Mouse (Mus musculus): ENCODE data around the gene Sertad3. TPM values are rescaled to one million over a fixed set of nuclear protein-coding genes. Genes with fewer than 3 reads are reported as not detected.
A peak's percentile ranks its signal among the peaks of the same experiment; 100 is the strongest.

The Sertad3 gene
- polyA plus RNA-seq, 1 experiment from 2014 or later, result 12.5 TPM

DNA sequence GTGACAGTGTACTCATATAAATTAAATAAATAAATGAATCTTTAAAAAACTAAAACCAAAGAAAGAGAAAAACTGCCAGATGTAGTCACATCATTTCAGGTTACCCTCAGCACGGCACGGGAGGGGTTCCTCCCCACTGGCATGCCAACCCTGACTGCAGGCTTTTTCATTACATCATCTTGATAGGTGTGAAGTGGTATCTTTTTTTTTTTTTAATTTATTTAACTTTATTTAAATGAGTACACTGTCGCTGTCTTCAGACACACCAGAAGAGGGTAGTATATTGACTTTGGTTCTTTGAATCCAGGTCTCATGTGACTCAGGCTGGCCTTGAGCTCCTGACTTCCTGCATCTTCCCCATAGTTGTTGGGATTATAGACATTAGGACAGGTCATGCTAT, 18.3 kb upstream of the Sertad3 start:
- no peaks in the 10 kb centered on the region for H3K36me3 ChIP-seq (ENCODE audit: control insufficient read depth, insufficient read depth, low read length)
- H3K27ac ChIP-seq (ENCODE audit: low read depth, low read length), result no peak overlapping the region
- 88% methylated on average over 3 of the region's 3 CpGs for WGBS
- no peaks in the 10 kb centered on the region for H3K4me1 ChIP-seq (ENCODE audit: control insufficient read depth, insufficient read depth, low read length)
- H3K4me3 ChIP-seq (ENCODE audit: low read depth, low read length), result no peak overlapping the region
- ATAC-seq (no peak), DNase-seq (ENCODE audit: low spot score) (no peak)
- H3K4me2 ChIP-seq (ENCODE audit: low read length), result no peak overlapping the region
- no peaks in the 10 kb centered on the region for H3K9me3 ChIP-seq (replicated peaks; ENCODE audit: control insufficient read depth, low read length)
- H3K9ac ChIP-seq (ENCODE audit: low read length), result no peak overlapping the region
- H3K27me3 ChIP-seq (replicated peaks; ENCODE audit: control insufficient read depth, insufficient read depth, low read length), result no peaks in the 10 kb centered on the region

DNA sequence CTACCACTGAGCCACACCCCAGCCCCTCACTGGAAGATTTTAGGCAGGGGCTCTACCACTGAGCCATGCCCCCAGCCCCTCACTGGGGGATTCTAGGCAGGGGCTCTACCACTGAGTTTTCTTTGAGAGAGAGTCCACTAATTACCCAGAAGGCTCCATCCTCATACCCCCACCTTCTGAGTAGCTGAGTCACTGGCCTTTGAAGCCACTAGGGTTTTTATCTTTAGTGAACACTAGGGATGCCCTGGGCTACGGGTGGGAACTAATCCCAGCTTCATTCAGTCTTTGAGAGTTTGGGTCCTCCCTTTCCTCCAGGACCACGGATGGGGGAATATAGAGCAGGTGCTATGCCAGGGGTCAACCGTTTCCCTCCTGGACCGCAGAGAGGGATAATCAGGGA, 15.0 kb upstream of the Sertad3 start:
- H3K36me3 ChIP-seq (ENCODE audit: control insufficient read depth, insufficient read depth, low read length), result no peaks in the 10 kb centered on the region
- no peaks in the 10 kb centered on the region for H3K27me3 ChIP-seq (replicated peaks; ENCODE audit: control insufficient read depth, insufficient read depth, low read length)
- H3K4me2 ChIP-seq (ENCODE audit: low read length), result no peak overlapping the region
- H3K4me1 ChIP-seq (ENCODE audit: control insufficient read depth, insufficient read depth, low read length), result no peaks in the 10 kb centered on the region
- ATAC-seq (no peak), DNase-seq (ENCODE audit: low spot score) (no peak)
- no peak overlapping the region for H3K27ac ChIP-seq (ENCODE audit: low read depth, low read length)
- H3K4me3 ChIP-seq (ENCODE audit: low read depth, low read length), result no peak overlapping the region
- no peak overlapping the region for H3K9ac ChIP-seq (ENCODE audit: low read length)
- no peaks in the 10 kb centered on the region for H3K9me3 ChIP-seq (replicated peaks; ENCODE audit: control insufficient read depth, low read length)
- 83% methylated on average over 4 of the region's 4 CpGs for WGBS

GRCm38 (mm10) chr7:27459640-27460039, 13.9 kb upstream of the Sertad3 start:
- no peak overlapping the region for H3K4me3 ChIP-seq (ENCODE audit: low read depth, low read length)
- H3K9ac ChIP-seq (ENCODE audit: low read length), result no peak overlapping the region
- no peaks in the 10 kb centered on the region for H3K4me1 ChIP-seq (ENCODE audit: control insufficient read depth, insufficient read depth, low read length)
- no peak overlapping the region for H3K27ac ChIP-seq (ENCODE audit: low read depth, low read length)
- ATAC-seq (no peak), DNase-seq (ENCODE audit: low spot score) (no peak)
- no peaks in the 10 kb centered on the region for H3K27me3 ChIP-seq (replicated peaks; ENCODE audit: control insufficient read depth, insufficient read depth, low read length)
- 91% methylated on average over 5 of the region's 5 CpGs for WGBS
- no peaks in the 10 kb centered on the region for H3K36me3 ChIP-seq (ENCODE audit: control insufficient read depth, insufficient read depth, low read length)
- no peak overlapping the region for H3K4me2 ChIP-seq (ENCODE audit: low read length)
- no peaks in the 10 kb centered on the region for H3K9me3 ChIP-seq (replicated peaks; ENCODE audit: control insufficient read depth, low read length)

DNA sequence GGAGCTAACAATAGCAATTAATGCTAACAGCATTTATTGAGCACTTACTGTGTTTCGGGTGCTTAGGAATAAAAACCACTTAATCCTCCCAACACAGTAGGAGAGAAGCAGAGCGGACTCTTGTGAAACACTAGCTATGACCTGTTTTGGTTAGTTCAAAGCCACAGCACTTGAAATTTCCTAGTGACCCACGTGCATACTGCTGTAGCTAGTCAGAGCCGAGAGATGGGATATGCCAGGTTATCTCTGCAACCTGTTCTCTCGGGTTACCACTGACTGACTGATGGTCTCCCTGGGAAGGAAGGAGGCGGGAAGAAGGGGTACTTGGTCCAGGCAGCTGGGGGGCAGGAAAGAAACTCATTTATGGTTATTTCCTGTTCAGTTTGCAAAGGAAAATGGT, 13.1 kb upstream of the Sertad3 start:
- no peak overlapping the region for H3K4me2 ChIP-seq (ENCODE audit: low read length)
- no peaks in the 10 kb centered on the region for H3K36me3 ChIP-seq (ENCODE audit: control insufficient read depth, insufficient read depth, low read length)
- H3K27ac ChIP-seq (ENCODE audit: low read depth, low read length), result no peak overlapping the region
- no peaks in the 10 kb centered on the region for H3K4me1 ChIP-seq (ENCODE audit: control insufficient read depth, insufficient read depth, low read length)
- H3K4me3 ChIP-seq (ENCODE audit: low read depth, low read length), result no peak overlapping the region
- no peaks in the 10 kb centered on the region for H3K27me3 ChIP-seq (replicated peaks; ENCODE audit: control insufficient read depth, insufficient read depth, low read length)
- WGBS, result 87% methylated on average over 6 of the region's 6 CpGs
- ATAC-seq, result no peak
- H3K9ac ChIP-seq (ENCODE audit: low read length), result no peak overlapping the region
- no peaks in the 10 kb centered on the region for H3K9me3 ChIP-seq (replicated peaks; ENCODE audit: control insufficient read depth, low read length)
- no peak for DNase-seq (ENCODE audit: low spot score)

GRCm38 (mm10) chr7:27467648-27468047, 5.9 kb upstream of the Sertad3 start:
- Histone ChIP-seq H3K27ac (ENCODE audit: low read depth, low read length) (no peak overlapping the region), H3K4me3 (ENCODE audit: low read depth, low read length) (no peak overlapping the region), H3K36me3 (ENCODE audit: control insufficient read depth, insufficient read depth, low read length) (no peaks in the 10 kb centered on the region), H3K9ac (ENCODE audit: low read length) (no peak overlapping the region), H3K4me1 (ENCODE audit: control insufficient read depth, insufficient read depth, low read length) (no peaks in the 10 kb centered on the region), H3K9me3 (replicated peaks; ENCODE audit: control insufficient read depth, low read length) (no peaks in the 10 kb centered on the region), H3K4me2 (ENCODE audit: low read length) (no peak overlapping the region), H3K27me3 (replicated peaks; ENCODE audit: control insufficient read depth, insufficient read depth, low read length) (no peaks in the 10 kb centered on the region)
- ATAC-seq (no peak), DNase-seq (ENCODE audit: low spot score) (no peak)
- 37% methylated on average over 4 of the region's 4 CpGs for WGBS

DNA sequence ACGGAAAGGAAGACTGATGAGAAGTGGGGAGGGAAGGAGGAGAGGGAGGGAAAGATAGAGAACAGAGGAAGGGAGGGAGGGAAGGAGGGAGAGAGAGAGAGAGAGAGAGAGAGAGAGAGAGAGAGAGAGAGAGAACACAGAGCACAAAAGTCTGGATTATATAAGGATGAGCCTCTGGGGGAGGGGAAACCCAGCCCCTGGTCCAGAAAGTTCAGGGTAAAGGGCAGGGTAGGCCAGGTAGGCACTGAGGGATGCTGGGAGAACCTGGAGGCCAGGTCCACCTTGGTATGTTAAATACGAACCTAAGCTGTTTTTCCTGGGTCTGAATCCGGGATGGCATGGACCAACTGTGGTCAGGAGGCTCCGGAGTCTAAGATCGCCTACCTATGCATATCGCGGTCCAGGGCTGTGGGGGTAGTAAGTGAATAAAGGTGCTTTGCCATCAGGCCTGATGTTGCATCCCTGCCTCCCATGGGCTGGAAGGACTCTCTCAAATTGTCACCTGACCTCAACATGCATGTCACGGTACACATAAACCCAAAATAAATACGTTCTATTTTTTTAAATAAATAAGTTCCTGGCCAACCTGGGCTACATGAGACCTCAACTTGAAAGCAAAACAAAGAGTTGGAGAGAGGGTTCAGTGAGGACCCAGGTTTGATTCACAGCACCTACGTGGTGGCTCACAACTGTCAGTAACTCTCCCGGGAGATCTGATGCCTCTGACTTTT, 2.0 kb upstream of the Sertad3 start:
- H3K36me3 ChIP-seq (ENCODE audit: control insufficient read depth, insufficient read depth, low read length), result peaks cover 5% of the 10 kb centered on the region
- no peaks in the 10 kb centered on the region for H3K9me3 ChIP-seq (replicated peaks; ENCODE audit: control insufficient read depth, low read length)
- no peak overlapping the region for H3K27ac ChIP-seq (ENCODE audit: low read depth, low read length)
- H3K4me3 ChIP-seq (ENCODE audit: low read depth, low read length), result no peak overlapping the region
- WGBS, result 91% methylated on average over 11 of the region's 11 CpGs
- ATAC-seq (no peak), DNase-seq (ENCODE audit: low spot score) (no peak)
- no peak overlapping the region for H3K9ac ChIP-seq (ENCODE audit: low read length)
- no peak overlapping the region for H3K4me2 ChIP-seq (ENCODE audit: low read length)
- H3K27me3 ChIP-seq (replicated peaks; ENCODE audit: control insufficient read depth, insufficient read depth, low read length), result no peaks in the 10 kb centered on the region
- H3K4me1 ChIP-seq (ENCODE audit: control insufficient read depth, insufficient read depth, low read length), result peaks cover 3% of the 10 kb centered on the region; the same call in 1 of the 2 replicates

- DNase-seq (ENCODE audit: low spot score) (no peak), ATAC-seq (no peak)
- H3K9ac ChIP-seq (ENCODE audit: low read length), result peak overlapping the region; percentile 3; the same call in 1 of the 2 replicates
Measured at GRCm38 (mm10) chr7:27472596-27472995, 972 bp upstream of the Sertad3 start.

GRCm38 (mm10) chr7:27473835-27474489, 394 bp downstream of the Sertad3 start:
- Histone ChIP-seq H3K4me2 (ENCODE audit: low read length) (peak overlapping the region; percentile 90), H3K27me3 (replicated peaks; ENCODE audit: control insufficient read depth, insufficient read depth, low read length) (no peaks in the 10 kb centered on the region), H3K36me3 (ENCODE audit: control insufficient read depth, insufficient read depth, low read length) (peaks cover 13% of the 10 kb centered on the region), H3K9me3 (replicated peaks; ENCODE audit: control insufficient read depth, low read length) (no peaks in the 10 kb centered on the region), H3K4me3 (ENCODE audit: low read depth, low read length) (peak overlapping the region; percentile 63), H3K9ac (ENCODE audit: low read length) (peak overlapping the region; percentile 66), H3K4me1 (ENCODE audit: control insufficient read depth, insufficient read depth, low read length) (peaks cover 3% of the 10 kb centered on the region; the same call in 1 of the 2 replicates), H3K27ac (ENCODE audit: low read depth, low read length) (peak overlapping the region; percentile 82)
- ATAC-seq (no peak), DNase-seq (ENCODE audit: low spot score) (no peak)
- WGBS, result under 1% methylated on average over 34 of the region's 34 CpGs

More at GRCm38 (mm10) chr7:27472596-27472995, 972 bp upstream of the Sertad3 start:
- Histone ChIP-seq H3K4me3 (ENCODE audit: low read depth, low read length) (peak overlapping the region; percentile 63), H3K4me2 (ENCODE audit: low read length) (peak overlapping the region; percentile 90), H3K27ac (ENCODE audit: low read depth, low read length) (peak overlapping the region; percentile 6; the same call in 1 of the 2 replicates), H3K27me3 (replicated peaks; ENCODE audit: control insufficient read depth, insufficient read depth, low read length) (no peaks in the 10 kb centered on the region), H3K9me3 (replicated peaks; ENCODE audit: control insufficient read depth, low read length) (no peaks in the 10 kb centered on the region), H3K4me1 (ENCODE audit: control insufficient read depth, insufficient read depth, low read length) (peaks cover 3% of the 10 kb centered on the region; the same call in 1 of the 2 replicates), H3K36me3 (ENCODE audit: control insufficient read depth, insufficient read depth, low read length) (peaks cover 9% of the 10 kb centered on the region)
- WGBS, result 40% methylated on average over 7 of the region's 7 CpGs

DNA sequence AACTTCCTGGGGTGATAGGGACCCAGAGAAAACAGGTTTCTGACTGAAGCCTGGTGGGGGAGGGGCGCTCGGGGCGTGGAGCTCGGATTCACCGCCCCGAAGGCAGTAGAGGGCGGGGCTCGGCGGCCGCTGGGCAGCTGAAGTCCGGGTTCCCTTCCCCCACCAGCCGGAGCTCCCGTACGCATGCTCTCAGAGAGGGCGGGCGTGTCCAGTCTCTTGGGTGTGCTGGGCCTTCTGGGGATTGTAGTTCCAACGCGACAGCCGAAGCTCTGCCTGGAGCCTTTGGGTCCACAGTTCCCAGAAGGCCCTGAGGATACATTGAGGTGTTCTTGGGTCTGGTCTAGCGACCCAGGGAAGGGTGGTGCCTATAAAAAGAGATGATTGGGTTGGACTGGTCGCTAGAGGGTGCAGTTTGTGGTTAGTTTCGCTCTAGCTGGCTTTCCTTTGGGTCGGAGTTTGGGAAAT, 954 bp downstream of the Sertad3 start:
- no peaks in the 10 kb centered on the region for H3K9me3 ChIP-seq (replicated peaks; ENCODE audit: control insufficient read depth, low read length)
- peak; percentile 99 for DNase-seq (ENCODE audit: low spot score)
- no peaks in the 10 kb centered on the region for H3K27me3 ChIP-seq (replicated peaks; ENCODE audit: control insufficient read depth, insufficient read depth, low read length)
- H3K27ac ChIP-seq (ENCODE audit: low read depth, low read length), result peak overlapping the region; percentile 82
- H3K4me3 ChIP-seq (ENCODE audit: low read depth, low read length), result peak overlapping the region; percentile 63
- ATAC-seq, result peak; percentile 92
- peaks cover 3% of the 10 kb centered on the region; the same call in 1 of the 2 replicates for H3K4me1 ChIP-seq (ENCODE audit: control insufficient read depth, insufficient read depth, low read length)
- H3K9ac ChIP-seq (ENCODE audit: low read length), result peak overlapping the region; percentile 66
- WGBS, result 2% methylated on average over 23 of the region's 23 CpGs
- peaks cover 13% of the 10 kb centered on the region for H3K36me3 ChIP-seq (ENCODE audit: control insufficient read depth, insufficient read depth, low read length)
- H3K4me2 ChIP-seq (ENCODE audit: low read length), result peak overlapping the region; percentile 90
